Mouse (Mus musculus) embryonic fibroblast, embryonic 13.5 days (primary cell): Measurements from ENCODE around the gene Tatdn2.

Source experiments
- CTCF ChIP-seq: IDR thresholded peaks from 2 replicates; pipeline ENCODE4 v1.5.1; 2011; ENCODE audit warnings: mild to moderate bottlenecking, control low read depth, low read length, moderate library complexity, borderline replicate concordance; ENCODE audit not compliant: insufficient read depth
- POLR2A ChIP-seq: IDR thresholded peaks from 2 replicates; pipeline ENCODE4 v1.6.1; 2011; ENCODE audit warnings: low read depth, mild to moderate bottlenecking, control low read depth, low read length, moderate library complexity

GRCm38 (mm10) chr6:113743111-113743510 is 46.3 kb downstream of the Tatdn2 start:
- TF ChIP-seq POLR2A (no peak), CTCF (no peak)
